Mouse (Mus musculus) naive thymus-derived CD4-positive, alpha-beta T cell, adult 5 months (primary cell): ENCODE data around the gene Myo1g. TPM values are rescaled to one million over a fixed set of nuclear protein-coding genes. Genes with fewer than 3 reads are reported as not detected.

Source experiments
- polyA plus RNA-seq: library from polyadenylated mRNA; unstranded; fragments of 100-300 nt; shearing (Covaris generic); gene quantifications from one replicate; pipeline ENCODE4 v1.2.1, GENCODE M21; 2017

Gene Myo1g
- 127 TPM for polyA plus RNA-seq

DNA sequence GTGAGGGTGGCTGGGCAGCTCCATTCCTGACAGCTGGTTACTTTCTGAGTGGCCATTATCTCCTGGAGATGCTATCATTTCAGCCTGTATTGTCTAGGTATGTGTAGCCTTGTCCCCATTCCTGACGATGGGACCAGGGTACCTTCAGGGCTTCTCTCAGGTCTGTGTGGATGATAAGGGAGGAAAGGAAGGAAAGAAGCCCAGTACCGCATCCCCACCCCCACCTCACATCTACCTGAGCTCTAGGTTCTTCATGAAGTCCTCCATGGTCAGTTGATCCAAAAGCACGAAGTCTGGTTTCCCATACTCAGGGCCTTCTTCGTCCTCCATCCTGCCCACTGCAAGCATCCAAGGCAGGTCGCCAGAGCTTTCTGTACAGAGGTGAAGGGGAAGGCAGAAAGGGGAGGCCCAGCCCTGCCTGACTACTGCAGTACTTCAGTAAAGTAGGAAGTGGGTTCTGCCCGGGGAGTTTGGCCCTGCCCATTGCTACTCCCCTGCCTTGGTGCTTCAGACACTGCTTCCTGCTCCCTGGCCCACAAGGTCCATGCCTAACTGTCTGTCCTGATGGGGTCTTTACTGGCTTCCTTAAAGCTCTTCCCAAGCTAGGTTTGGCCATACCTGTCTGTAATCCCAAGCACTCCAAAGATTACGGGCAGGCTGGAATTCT lies at the start of gene Myo1g:
Gene Myo1g, minus strand, starts transcription at position 459 of the 667 bp plus-strand sequence.

DNA sequence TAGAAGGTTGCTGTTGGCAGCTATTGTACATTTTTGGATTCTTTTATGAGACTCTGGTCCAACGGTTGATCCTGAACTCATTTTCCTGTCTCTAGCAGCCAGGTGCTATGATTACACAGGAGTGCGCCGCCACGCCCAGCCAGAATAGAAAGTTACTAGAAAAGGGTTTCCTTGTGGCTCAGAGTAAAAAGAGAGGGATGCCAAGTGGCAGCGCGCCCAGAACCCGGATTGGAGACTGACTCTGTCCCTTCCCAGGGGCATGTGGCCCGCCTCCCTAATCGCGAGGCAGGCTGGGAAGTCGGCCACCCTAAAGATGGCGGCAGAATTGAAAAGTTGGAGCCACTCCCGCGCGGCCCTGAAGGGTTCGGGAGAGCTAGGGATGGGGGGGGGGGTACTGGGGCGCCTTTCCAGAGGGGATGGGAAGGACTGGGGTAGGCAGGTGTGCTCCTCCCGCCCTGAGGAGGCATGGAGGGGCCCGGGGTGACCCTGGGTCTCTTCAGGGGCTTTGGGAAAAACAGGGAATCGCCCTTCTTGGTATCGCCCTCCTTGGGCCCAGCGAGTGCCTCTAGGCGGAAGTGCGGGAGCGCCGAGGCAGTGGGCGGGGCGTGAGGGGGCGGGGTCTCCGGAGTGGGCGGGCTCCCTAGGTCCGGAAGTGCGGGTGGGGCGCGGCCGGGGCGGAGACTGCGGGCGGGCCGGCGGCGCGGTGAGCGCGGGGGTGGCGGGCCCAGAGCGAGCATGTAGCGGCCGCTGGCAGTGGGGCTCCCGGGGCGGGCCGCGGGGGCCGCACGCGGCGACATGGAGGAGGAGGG lies 25.6 kb upstream of the Myo1g start, which contains the start of gene Ccm2:
Gene Ccm2, plus strand, starts transcription at position 683 of the 809 bp plus-strand sequence.

DNA sequence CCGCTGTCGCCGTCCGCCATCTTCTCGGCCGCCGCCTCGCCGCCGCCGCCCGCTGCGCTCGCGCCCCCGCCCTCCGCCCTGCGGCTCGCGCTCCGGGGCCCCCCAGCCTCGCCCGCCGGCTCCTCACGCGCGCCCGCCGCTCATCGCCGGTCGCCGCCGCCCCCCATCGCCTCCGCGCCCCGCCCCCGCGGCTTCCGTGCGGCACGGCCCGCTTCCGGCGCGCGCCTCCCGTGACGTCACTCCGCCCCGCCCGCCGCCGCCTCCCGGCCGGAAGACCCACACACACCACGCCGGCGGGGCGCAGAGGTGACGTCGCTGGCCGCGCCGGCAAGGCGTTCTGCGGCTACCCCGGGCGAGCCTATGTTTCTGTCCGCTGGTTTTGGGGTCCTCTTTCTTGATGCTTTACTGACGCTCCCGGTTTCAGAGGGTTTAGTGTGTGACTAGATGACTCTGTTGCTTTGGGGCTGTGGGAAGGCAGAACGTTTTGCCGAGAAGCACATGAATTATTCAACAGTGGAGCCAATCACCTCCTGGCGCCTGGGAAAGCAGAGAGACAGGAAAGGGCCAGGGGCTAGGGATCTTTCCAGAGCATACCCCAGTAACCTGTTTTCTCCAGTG lies 44.8 kb downstream of the Myo1g start, which contains the start of gene Purb:
Gene Purb, minus strand, starts transcription at position 51 of the 618 bp plus-strand sequence.

Other genes starting within 250 kb of the Myo1g start
- gene Tmed4, start 246.1 kb downstream of the Myo1g start, polyA plus RNA-seq, result 51.0 TPM
- 227 TPM for gene Ogdh, start 229.3 kb downstream of the Myo1g start, polyA plus RNA-seq
- 59.2 TPM for gene Zmiz2, start 131.9 kb downstream of the Myo1g start, polyA plus RNA-seq
- 4,323 TPM for gene Ppia, start 105.5 kb downstream of the Myo1g start, polyA plus RNA-seq
- gene H2afv, start 76.5 kb downstream of the Myo1g start, polyA plus RNA-seq, result 194 TPM
- gene Purb, start 45.0 kb downstream of the Myo1g start, polyA plus RNA-seq, result 28.0 TPM
- 436 TPM for gene Ccm2, start 25.9 kb upstream of the Myo1g start, polyA plus RNA-seq
- 1.2 TPM for gene Nacad, start 85.1 kb upstream of the Myo1g start, polyA plus RNA-seq
- 23.5 TPM for gene Tbrg4, start 105.1 kb upstream of the Myo1g start, polyA plus RNA-seq
- not detected for gene Wap, start 117.7 kb upstream of the Myo1g start, polyA plus RNA-seq
- 530 TPM for gene Ramp3, start 137.6 kb upstream of the Myo1g start, polyA plus RNA-seq